Mouse (Mus musculus) G1E-ER4 (cell line): ENCODE results near the gene Catip. TPM values are rescaled to one million over a fixed set of nuclear protein-coding genes. Genes with fewer than 3 reads are reported as not detected.

Experiments used
- GATA1 ChIP-seq: IDR thresholded peaks from one replicate; pipeline ENCODE4 v1.8.0; 2012; ENCODE audit warnings: low read length, inconsistent platforms
- polyA plus RNA-seq: library from polyadenylated mRNA; stranded (reverse); fragments of >175 nt; gene quantifications from 2 replicates; pipeline ENCODE4 v1.2.3, GENCODE M21; 2012

Gene Catip
- not detected in 2 replicates for polyA plus RNA-seq

- TF ChIP-seq GATA1, result no peak
Measured at GRCm38 (mm10) chr1:74361812-74362211, at the start of gene Catip. Catip (plus strand) TSS chr1:74362108.

- no peak for TF ChIP-seq GATA1
Measured at GRCm38 (mm10) chr1:74313049-74313692, 48.7 kb upstream of the Catip start.

- no peak for TF ChIP-seq GATA1
Measured at GRCm38 (mm10) chr1:74314796-74315195, 47.1 kb upstream of the Catip start.

- no peak for TF ChIP-seq GATA1
Measured at GRCm38 (mm10) chr1:74316114-74316827, 45.6 kb upstream of the Catip start.

- no peak for TF ChIP-seq GATA1
Measured at GRCm38 (mm10) chr1:74318711-74319110, 43.2 kb upstream of the Catip start.

- TF ChIP-seq GATA1, result no peak
Measured at GRCm38 (mm10) chr1:74321396-74321795, 40.5 kb upstream of the Catip start.

GRCm38 (mm10) chr1:74329899-74330431 lies 31.9 kb upstream of the Catip start:
- no peak for TF ChIP-seq GATA1

GRCm38 (mm10) chr1:74331046-74331681 lies 30.7 kb upstream of the Catip start:
- no peak for TF ChIP-seq GATA1

GRCm38 (mm10) chr1:74332241-74332763 lies 29.6 kb upstream of the Catip start:
- TF ChIP-seq GATA1, result no peak

GRCm38 (mm10) chr1:74332930-74333329 lies 29.0 kb upstream of the Catip start:
- TF ChIP-seq GATA1, result no peak

- no peak for TF ChIP-seq GATA1
Measured at GRCm38 (mm10) chr1:74334607-74335006, 27.3 kb upstream of the Catip start.

GRCm38 (mm10) chr1:74335033-74335432 lies 26.9 kb upstream of the Catip start:
- no peak for TF ChIP-seq GATA1

GRCm38 (mm10) chr1:74335436-74336170 lies 26.3 kb upstream of the Catip start:
- no peak for TF ChIP-seq GATA1

- TF ChIP-seq GATA1, result no peak
Measured at GRCm38 (mm10) chr1:74337241-74337771, 24.6 kb upstream of the Catip start.

- no peak for TF ChIP-seq GATA1
Measured at GRCm38 (mm10) chr1:74338013-74338412, 23.9 kb upstream of the Catip start.
